Mouse (Mus musculus) olfactory bulb, adult 2 months (tissue): ENCODE measurements around the gene 4632433K11Rik. TPM values are rescaled to one million over a fixed set of nuclear protein-coding genes. Genes with fewer than 3 reads are reported as not detected.
"Not testable (repeated sequence)": the region's sequence is repeated elsewhere in the genome, so short reads cannot be mapped to it uniquely, and the experiment has no call there.

Experiments
- H3K27ac ChIP-seq: fragments of 200-500 bp; 2 replicates; pipeline ENCODE4 v1.5.1; 2012; ENCODE audit warnings: low read depth, low read length; ENCODE audit not compliant: insufficient read depth
- H3K4me1 ChIP-seq: fragments of 200-500 bp; 2 replicates; pipeline ENCODE4 v1.6.1; 2012; ENCODE audit warnings: low read length; ENCODE audit not compliant: control insufficient read depth, insufficient read depth
- H3K4me3 ChIP-seq: fragments of 200-500 bp; 2 replicates; pipeline ENCODE4 v1.5.1; 2012; ENCODE audit warnings: mild to moderate bottlenecking, low read depth, low read length, moderate library complexity; ENCODE audit not compliant: insufficient read depth
- CTCF ChIP-seq: fragments of 200-500 bp; IDR thresholded peaks from 2 replicates; pipeline ENCODE4 v1.5.1; 2012; ENCODE audit warnings: low read depth, mild to moderate bottlenecking, low read length, moderate library complexity; ENCODE audit not compliant: insufficient read depth
- POLR2A ChIP-seq: fragments of 200-500 bp; IDR thresholded peaks from 2 replicates; pipeline ENCODE4 v1.6.1; 2012; ENCODE audit warnings: mild to moderate bottlenecking, low read depth, low read length, moderate library complexity; ENCODE audit not compliant: insufficient read depth
- WGBS: fragments of 180-500 bp; shearing (Covaris S2); methylation state at CpG from one replicate; pipeline ENCODE4 v1.1.7; 2018; 5-methylcytosine and 5-hydroxymethylcytosine counted together
- polyA plus RNA-seq: library from polyadenylated mRNA; stranded (reverse); fragments of >200 nt; gene quantifications from 2 replicates; pipeline ENCODE4 v1.2.4, GENCODE M21; 2012; ENCODE audit warnings: low replicate concordance; ENCODE audit not compliant: missing spikeins, insufficient read depth, insufficient read length

Gene 4632433K11Rik
- polyA plus RNA-seq, 1 experiment: not detected

DNA sequence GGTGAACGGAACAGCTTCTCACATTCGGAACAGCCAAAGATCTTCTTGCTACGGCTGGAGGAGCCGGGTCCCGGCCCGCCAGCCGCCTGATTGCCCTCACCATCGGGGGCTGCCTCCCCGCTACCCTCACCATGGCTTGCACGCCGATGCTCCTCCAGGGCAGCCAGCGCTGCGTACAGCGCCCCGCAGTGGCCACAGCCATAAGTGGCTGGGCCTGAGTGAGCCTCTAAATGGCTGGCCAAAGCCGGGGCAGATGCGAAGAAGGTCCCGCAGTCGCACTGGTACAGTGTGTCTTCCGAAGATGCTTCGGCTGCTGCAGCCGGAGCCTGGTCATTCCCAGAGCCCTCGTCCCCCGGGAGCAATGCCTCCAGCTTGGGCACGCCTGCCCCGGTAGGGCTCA lies 25.7 kb upstream of the 4632433K11Rik start:
- Histone ChIP-seq H3K4me1 (peaks cover 10% of the 10 kb centered on the region; the same call in 1 of the 2 replicates), H3K4me3 (no peak overlapping the region), H3K27ac (no peak overlapping the region)
- 94% methylated on average over 26 of the region's 26 CpGs for WGBS
- no peak for TF ChIP-seq POLR2A
- TF ChIP-seq CTCF: no peak

- no peak overlapping the region for H3K27ac ChIP-seq
- H3K4me1 ChIP-seq: 0 out of 2 replicates have a peak, but pooled peaks cover 4% of the 10 kb centered on the region
- 89% methylated on average over 27 of the region's 27 CpGs for WGBS
- TF ChIP-seq POLR2A (no peak), CTCF (no peak)
- H3K4me3 ChIP-seq: no peak overlapping the region
Observed at GRCm38 (mm10) chr7:5012681-5013513, 21.0 kb upstream of the 4632433K11Rik start.

DNA sequence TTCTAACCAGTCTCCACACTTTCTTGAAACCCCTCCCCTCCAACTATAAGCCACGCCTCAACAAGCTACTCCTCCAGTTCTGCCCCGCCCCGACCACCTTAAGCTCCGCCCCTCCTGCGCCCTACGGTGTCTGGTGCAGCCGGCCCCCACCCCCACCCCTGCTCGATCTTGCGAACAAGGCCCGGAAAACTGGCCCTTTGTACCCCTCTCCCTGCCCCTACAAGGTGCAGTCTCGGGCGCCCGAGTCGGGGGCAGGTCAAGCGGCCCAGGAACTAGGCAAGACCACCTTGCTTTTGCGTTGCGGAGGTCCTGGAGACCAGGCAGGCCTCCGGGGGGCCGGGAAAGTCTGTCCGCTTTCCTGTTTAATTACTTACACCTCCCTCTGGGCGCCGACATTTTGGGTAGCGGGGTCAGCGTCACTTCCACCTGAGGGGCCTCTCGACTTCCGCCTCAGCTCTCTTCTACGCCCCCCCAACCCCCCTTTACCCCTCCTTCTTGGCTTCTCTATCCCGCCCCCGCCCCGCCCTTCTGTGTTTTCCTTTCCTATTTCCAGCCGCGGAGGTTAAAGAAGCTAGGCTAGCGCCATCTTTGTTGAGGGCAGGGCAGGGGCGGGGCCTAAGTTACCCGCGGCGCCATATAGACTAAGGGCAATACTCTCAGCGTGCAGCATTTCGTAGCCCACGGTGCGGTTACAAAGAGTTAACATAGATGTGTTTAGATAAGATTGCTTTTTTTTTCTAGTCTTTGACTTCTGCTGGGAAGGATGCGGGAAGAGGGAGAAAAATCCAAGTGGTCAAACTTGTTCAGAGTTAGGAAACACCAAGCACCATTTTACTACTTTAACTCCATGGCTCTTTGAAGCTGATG lies 19.4 kb upstream of the 4632433K11Rik start, which contains the start of the genes Zfp524 and Fiz1:
Gene Zfp524, plus strand, starts transcription at position 165 of the 867 bp plus-strand sequence.
Gene Fiz1, minus strand, starts transcription at position 447 of the 867 bp plus-strand sequence.
- TF ChIP-seq POLR2A: peak; percentile 67
- no peak for TF ChIP-seq CTCF
- under 1% methylated on average over 42 of the region's 42 CpGs for WGBS
- H3K4me3 ChIP-seq: peak within 1 kb of the TSS; percentile 99
- H3K4me1 ChIP-seq: 0 out of 2 replicates have a peak, but pooled peaks cover 4% of the 10 kb centered on the region
- H3K27ac ChIP-seq: peak within 1 kb of the TSS; percentile 99

DNA sequence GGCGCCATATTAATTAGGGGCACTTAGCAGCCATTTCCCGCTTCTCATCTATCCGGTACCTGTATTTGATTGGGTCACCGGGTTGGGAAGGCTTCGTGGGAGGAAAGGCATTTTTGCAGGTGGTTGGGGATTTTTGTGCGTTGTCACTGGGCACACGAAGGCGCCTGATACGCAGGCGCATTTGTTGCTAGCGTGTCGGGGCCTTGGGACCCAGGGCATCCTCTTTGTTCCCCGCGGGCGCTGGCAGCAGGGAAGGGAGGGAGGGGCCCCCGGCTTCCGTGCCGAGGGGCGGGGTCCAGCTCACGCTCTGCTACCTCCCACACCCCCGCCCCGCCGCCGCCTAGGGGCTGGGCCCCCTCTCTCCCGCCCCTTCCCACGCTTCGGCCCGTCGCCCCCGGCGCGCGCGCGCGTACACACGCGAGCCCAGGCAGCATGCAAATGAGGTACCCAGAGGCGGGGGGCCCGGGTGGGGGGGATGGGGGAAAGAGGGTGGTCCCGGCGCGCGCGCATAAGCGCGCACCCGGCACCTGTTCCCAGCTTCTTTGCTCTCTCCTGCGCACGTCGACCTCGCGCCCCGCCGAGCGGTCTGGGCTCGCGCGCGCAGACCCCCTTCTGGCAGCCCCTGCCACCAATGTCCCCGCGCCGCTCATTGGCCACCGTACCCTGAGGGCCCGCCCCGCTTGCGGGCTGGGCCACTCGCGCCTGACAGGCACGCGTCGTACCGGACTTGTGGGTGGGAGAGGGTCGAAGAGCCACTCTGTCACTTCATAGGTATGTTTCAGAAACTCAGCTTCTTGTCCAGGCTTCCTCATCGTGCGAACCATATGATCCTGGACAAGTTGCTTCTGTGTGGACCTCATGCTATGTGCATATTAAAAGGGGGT lies 18.6 kb upstream of the 4632433K11Rik start, which contains the start of gene Gm44973:
Gene Gm44973, plus strand, starts transcription at position 379 of the 884 bp plus-strand sequence.
- Histone ChIP-seq H3K27ac (peak within 1 kb of the TSS; percentile 99), H3K4me1 (0 out of 2 replicates have a peak, but pooled peaks cover 4% of the 10 kb centered on the region), H3K4me3 (peak within 1 kb of the TSS; percentile 99)
- under 1% methylated on average over 70 of the region's 76 CpGs for WGBS
- TF ChIP-seq CTCF (no peak), POLR2A (peak; percentile 41)

- WGBS: 61% methylated on average over 3 of the region's 3 CpGs
- no peak for TF ChIP-seq CTCF
- no peak for TF ChIP-seq POLR2A
- Histone ChIP-seq H3K27ac (peak overlapping the region; percentile 92; the same call in 1 of the 2 replicates), H3K4me1 (peaks cover 4% of the 10 kb centered on the region; the same call in 1 of the 2 replicates), H3K4me3 (peak overlapping the region; percentile 79)
Observed at GRCm38 (mm10) chr7:5016057-5016456, 17.9 kb upstream of the 4632433K11Rik start.

GRCm38 (mm10) chr7:5016920-5017319 lies 17.0 kb upstream of the 4632433K11Rik start:
- Histone ChIP-seq H3K27ac (no peak overlapping the region), H3K4me1 (peaks cover 4% of the 10 kb centered on the region; the same call in 1 of the 2 replicates), H3K4me3 (no peak overlapping the region)
- 99% methylated on average over 2 of the region's 2 CpGs for WGBS
- TF ChIP-seq CTCF (no peak), POLR2A (no peak)

DNA sequence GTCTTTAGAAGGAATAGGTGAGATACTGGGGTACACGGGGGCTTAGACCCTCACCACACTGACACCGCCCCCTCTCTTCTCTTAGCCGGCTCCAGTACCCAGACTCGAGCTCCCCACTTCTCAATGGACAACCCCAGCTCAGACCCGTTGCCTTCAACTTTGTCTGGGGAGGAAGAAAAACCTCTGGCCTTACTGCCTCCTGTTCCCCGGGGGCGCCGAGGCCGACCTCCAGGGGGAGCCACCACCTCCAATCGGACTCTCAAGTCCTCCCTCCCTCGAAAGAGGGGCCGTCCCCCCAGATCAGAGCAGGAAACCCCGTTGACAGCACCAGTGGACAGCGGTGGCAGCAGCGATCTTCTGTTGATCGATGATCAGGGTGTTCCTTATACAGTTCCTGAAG lies 16.6 kb upstream of the 4632433K11Rik start:
- 86% methylated on average over 16 of the region's 16 CpGs for WGBS
- Histone ChIP-seq H3K4me1 (peaks cover 4% of the 10 kb centered on the region; the same call in 1 of the 2 replicates), H3K4me3 (no peak overlapping the region), H3K27ac (no peak overlapping the region)
- TF ChIP-seq CTCF (no peak), POLR2A (no peak)

GRCm38 (mm10) chr7:5017931-5018330 lies 16.0 kb upstream of the 4632433K11Rik start:
- Histone ChIP-seq H3K27ac (no peak overlapping the region), H3K4me3 (no peak overlapping the region), H3K4me1 (peaks cover 2% of the 10 kb centered on the region; the same call in 1 of the 2 replicates)
- 98% methylated on average over 21 of the region's 21 CpGs for WGBS
- TF ChIP-seq POLR2A: no peak
- TF ChIP-seq CTCF: no peak

DNA sequence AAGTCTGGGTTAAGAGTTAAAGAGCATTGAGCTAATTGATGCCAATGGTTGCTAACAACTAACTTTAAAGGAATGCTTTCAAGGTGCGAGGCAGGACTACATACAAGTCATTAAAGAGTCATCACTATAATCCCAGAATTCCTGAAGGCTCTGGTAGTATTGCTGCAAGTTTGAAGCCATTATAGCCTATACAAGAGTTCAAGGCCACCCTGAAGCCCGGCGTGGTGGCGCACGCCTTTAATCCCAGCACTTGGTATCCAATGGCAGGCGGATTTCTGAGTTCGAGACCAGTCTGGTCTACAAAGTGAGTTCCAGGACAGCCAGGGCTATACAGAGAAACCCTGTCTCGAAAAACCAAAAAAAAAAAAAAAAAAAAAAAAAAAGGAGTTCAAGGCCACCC lies 14.3 kb upstream of the 4632433K11Rik start:
- not testable (repeated sequence) for H3K4me3 ChIP-seq, H3K4me1 ChIP-seq, H3K27ac ChIP-seq
- WGBS: 22% methylated on average over 8 of the region's 8 CpGs
